ENCODE assay signal across 8 mouse cellular contexts in the genomic region with DNA sequence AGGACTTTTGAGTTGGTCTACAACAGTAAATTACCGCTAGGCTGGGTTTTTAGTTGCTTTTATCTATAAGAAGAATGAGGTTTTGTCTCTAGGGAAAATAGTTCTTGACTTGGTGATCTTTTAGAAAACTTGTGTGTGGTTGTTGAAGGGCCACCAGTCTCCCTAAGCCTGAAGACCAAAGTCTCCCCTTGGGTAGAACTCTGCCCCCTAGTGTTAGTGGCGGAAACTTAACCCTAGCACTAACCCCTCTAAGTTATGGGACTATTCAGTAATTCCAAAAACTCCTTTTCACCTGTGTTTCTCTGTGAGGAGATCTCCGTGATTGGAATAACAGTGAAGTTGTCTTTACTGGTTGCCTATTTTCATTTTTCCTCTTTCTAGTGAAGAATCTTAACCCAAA. TPM values are rescaled to one million over a fixed set of nuclear protein-coding genes. Genes with fewer than 3 reads are reported as not detected.
DNase-seq lines count a peak whose midpoint lies in the region; ATAC-seq and TF ChIP-seq lines count a peak whose summit lies in the region.

No protein-coding gene starts in this region.

- peak overlapping the region; percentile 92 for H3K4me3 ChIP-seq in limb, embryonic 11.5 days (ENCODE audit: low read depth, low read length)
- peak overlapping the region; percentile 88 for H3K4me3 ChIP-seq in myocyte

- H3K27ac ChIP-seq in limb, embryonic 11.5 days (replicated peaks; ENCODE audit: low read depth, low read length) = no peak overlapping the region

- H3K36me3 ChIP-seq in limb, embryonic 11.5 days (ENCODE audit: control insufficient read depth, insufficient read depth, low read length) = no peaks in the 10 kb centered on the region
- peaks cover 13% of the 10 kb centered on the region for H3K36me3 ChIP-seq in myocyte (ENCODE audit: control insufficient read depth, insufficient read depth)

- WGBS in limb, embryonic 11.5 days = 54% methylated on average over 3 of the region's 3 CpGs

- peaks cover 38% of the 10 kb centered on the region for H3K4me1 ChIP-seq in limb, embryonic 11.5 days (ENCODE audit: control insufficient read depth, insufficient read depth, low read length)

- peak overlapping the region; percentile 57 for H3K4me2 ChIP-seq in limb, embryonic 11.5 days (ENCODE audit: low read depth, severe bottlenecking)
- peak overlapping the region; percentile 92 for H3K4me2 ChIP-seq in myocyte (ENCODE audit: low read depth)

- no peak for TF ChIP-seq POLR2A in brain, embryonic 14.5 days (IDR thresholded peaks at IDR 0.05; ENCODE audit: borderline replicate concordance, extremely low read depth, insufficient read depth, insufficient read length, poor library complexity, severe bottlenecking)
- TF ChIP-seq POLR2A in myocyte (IDR thresholded peaks at IDR 0.05; ENCODE audit: insufficient read length, low read depth) = no peak

- no peak for ATAC-seq in limb, embryonic 11.5 days (ENCODE audit: insufficient number of reproducible peaks, low FRiP score, low TSS enrichment, low read depth)
- no peak for ATAC-seq in monocyte, adult 5-6 weeks (replicated peaks; ENCODE audit: insufficient number of reproducible peaks, low FRiP score, low TSS enrichment, poor library complexity, severe bottlenecking)

- no peak overlapping the region for H3K9ac ChIP-seq in limb, embryonic 11.5 days (ENCODE audit: low read length)

- DNase-seq in gastrocnemius, postnatal 10 days = peak; percentile 36
- DNase-seq in gastrocnemius, adult 8-10 months (ENCODE audit: low spot score in 2 of 2) = no peak
- DNase-seq in brain, embryonic 14.5 days (ENCODE audit: low read depth) = no peak
- DNase-seq in heart, postnatal 36 days = peak; percentile 47 to 55
- peak; percentile 50 for DNase-seq in limb, embryonic 11.5 days (ENCODE audit: low spot score)
- DNase-seq in urinary bladder, postnatal 4 days (ENCODE audit: low spot score in 2 of 2) = no peak

- no peak overlapping the region for H3ac ChIP-seq in myocyte (ENCODE audit: control insufficient read depth, insufficient read length)

- H3K9me3 ChIP-seq in limb, embryonic 11.5 days (ENCODE audit: control insufficient read depth, low read length) = no peaks in the 10 kb centered on the region

- H3K79me2 ChIP-seq in myocyte (ENCODE audit: control insufficient read depth, insufficient read depth) = peaks cover 63% of the 10 kb centered on the region

- intact Hi-C loops in heart, postnatal 36 days (cut with DNase I) = loop anchor here (5.0 kb wide), 2 partner anchors 137 to 163 kb away; no protein-coding TSS in a partner anchor

- no peaks in the 10 kb centered on the region for H3K27me3 ChIP-seq in limb, embryonic 11.5 days (ENCODE audit: control insufficient read depth, insufficient read depth, low read length)
- H3K27me3 ChIP-seq in myocyte (ENCODE audit: control insufficient read depth, insufficient read depth, insufficient read length) = no peaks in the 10 kb centered on the region

- peak; percentile 41; the same call in 1 of the 2 replicates for TF ChIP-seq CTCF in brain, embryonic 14.5 days (IDR thresholded peaks at IDR 0.05; ENCODE audit: borderline replicate concordance, extremely low read depth, insufficient read depth, insufficient read length)

TF ChIP-seq in myocyte, 11 proteins besides CTCF, POLR2A, EP300 and RAD21:
- TF ChIP-seq CEBPB (IDR thresholded peaks at IDR 0.05; ENCODE audit: insufficient read depth, poor library complexity, severe bottlenecking) (no peak), TCF3 (IDR thresholded peaks at IDR 0.05; ENCODE audit: insufficient read length, low read depth) (no peak), REST (IDR thresholded peaks at IDR 0.05; ENCODE audit: insufficient read depth, insufficient read length) (no peak), SRF (IDR thresholded peaks at IDR 0.05; ENCODE audit: control insufficient read depth, insufficient read length, low read depth) (no peak), MAX (IDR thresholded peaks at IDR 0.05; ENCODE audit: low read depth) (no peak)
TF ChIP-seq in myocyte: peak in this region for 0.

RNA-seq across cellular contexts. Expression of a gene that starts 1.9 kb away (rescaled TPM):
- 10 to 100 TPM; 63.8 to 70.8 TPM for total RNA-seq in gastrocnemius, postnatal 10 days (2021)
- total RNA-seq in gastrocnemius, adult 8-10 months (2022) = 10 to 100 TPM; 50.1 to 61.3 (median 55.3) TPM
- polyA plus RNA-seq in brain, embryonic 14.5 days (2012; rRNA removed) = 29.9 and 33.7 TPM in 2 replicates
- 10 to 100 TPM; 65.4 to 82.1 TPM for total RNA-seq in heart, postnatal 36 days (2021)
- polyA plus RNA-seq in limb, embryonic 11.5 days (2014; fragmentation: Nextera tagmentation; extraction: Ambion mirVana) = 48.4 and 52.2 TPM in 2 replicates
- 71.4 TPM for polyA plus RNA-seq in myocyte (2012; fragmentation: generic; extraction: Trizol)
- total RNA-seq in monocyte, adult 5-6 weeks (2017) = 0.38 to 1.3 TPM (median 1.2 TPM) in 3 replicates

Comparison
In these comparisons a context has a peak if more than half of its experiments do, and no peak if none do; other contexts are left out.
1. DNase-seq: peak in gastrocnemius, postnatal 10 days (single experiment), heart, postnatal 36 days (2 of 2) and limb, embryonic 11.5 days (single experiment); none in gastrocnemius, adult 8-10 months (0 of 2), brain, embryonic 14.5 days (single experiment) and urinary bladder, postnatal 4 days (0 of 2).
2. RNA of a gene that starts 1.9 kb away (total RNA-seq): 65.4 to 82.1 TPM in heart, postnatal 36 days, 63.8 to 70.8 TPM in gastrocnemius, postnatal 10 days and 50.1 to 61.3 TPM in gastrocnemius, adult 8-10 months; 0.38 to 1.3 TPM in monocyte, adult 5-6 weeks; every median in the first group is over 10 times any median in the second.